Mouse (Mus musculus): ENCODE results near the gene Aldh3b3. TPM values are rescaled to one million over a fixed set of nuclear protein-coding genes. Genes with fewer than 3 reads are reported as not detected.
A peak's percentile ranks its signal among the peaks of the same experiment; 100 is the strongest.

The Aldh3b3 gene
- polyA plus RNA-seq, 1 experiment from 2014 or later: 0.39 TPM

- peak overlapping the region; percentile 87 for H3K4me3 ChIP-seq (replicated peaks; ENCODE audit: low read length)
- ATAC-seq (ENCODE audit: insufficient read depth, low FRiP score): no peak
- peak overlapping the region; percentile 82 for H3K4me2 ChIP-seq (ENCODE audit: low read depth, low read length)
- peaks cover 16% of the 10 kb centered on the region for H3K4me1 ChIP-seq (ENCODE audit: control insufficient read depth, insufficient read depth, low read length)
- H3K27ac ChIP-seq (ENCODE audit: low read length): peak overlapping the region; percentile 97
- H3K36me3 ChIP-seq (ENCODE audit: control insufficient read depth, insufficient read depth, low read length): no peaks in the 10 kb centered on the region
- 11% methylated on average over 17 of the region's 17 CpGs for WGBS
- H3K27me3 ChIP-seq (ENCODE audit: control insufficient read depth, insufficient read depth, low read length): no peaks in the 10 kb centered on the region
- H3K9ac ChIP-seq (ENCODE audit: low read length): peak overlapping the region; percentile 91
- no peaks in the 10 kb centered on the region for H3K9me3 ChIP-seq (replicated peaks; ENCODE audit: control insufficient read depth, low read length)
Measured at GRCm38 (mm10) chr19:4000949-4001525, 42.6 kb downstream of the Aldh3b3 start.

DNA sequence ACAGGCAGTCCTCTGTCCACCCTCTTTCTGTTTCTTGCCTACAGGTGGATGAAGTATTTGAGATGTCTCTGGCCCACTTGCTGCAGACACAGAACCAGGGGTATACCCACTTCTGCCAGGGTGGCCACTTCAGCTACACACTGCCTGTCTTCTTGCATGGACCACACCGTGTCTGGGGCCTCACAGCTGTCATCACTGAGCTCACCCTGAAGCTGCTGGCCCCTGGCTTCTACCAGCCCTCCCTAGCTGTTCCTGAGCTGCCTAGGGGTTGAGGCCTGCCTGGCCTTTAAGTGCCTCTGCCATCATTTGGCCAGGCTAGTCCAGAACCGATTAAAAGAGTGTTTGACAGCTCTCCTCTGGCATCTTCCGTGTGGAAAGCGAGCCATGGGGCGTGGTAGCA is 43.3 kb downstream of the Aldh3b3 start:
- whole genome bisulfite sequencing: 77% methylated on average over 5 of the region's 5 CpGs

DNA sequence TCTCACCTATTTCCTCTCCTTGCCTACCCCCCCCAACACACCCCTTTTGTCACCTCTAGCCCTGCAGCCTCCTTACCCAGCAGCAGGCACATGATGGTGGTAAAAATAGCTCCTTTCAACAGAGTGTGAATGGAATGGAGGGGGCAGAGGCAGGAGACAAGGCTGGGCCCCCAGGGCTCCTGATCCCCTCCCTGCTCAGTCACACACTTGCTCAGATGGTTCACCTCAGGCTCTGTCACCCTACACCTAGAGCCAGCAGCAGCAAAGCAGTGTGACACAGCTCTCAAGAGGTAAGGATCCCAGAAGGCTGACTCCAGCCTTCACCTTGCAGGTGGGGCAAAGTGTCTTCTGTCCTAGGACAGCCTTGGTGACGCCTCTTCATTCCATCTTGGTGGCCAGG is 44.7 kb downstream of the Aldh3b3 start, which contains the start of gene Doc2g:
TSS of gene Doc2g (plus strand) at position 202 of the 400 bp plus-strand sequence.
- H3K4me1 ChIP-seq (ENCODE audit: control insufficient read depth, insufficient read depth, low read length): peaks cover 16% of the 10 kb centered on the region
- H3K4me2 ChIP-seq (ENCODE audit: low read depth, low read length): no peak within 1 kb of the TSS
- 58% methylated on average over 1 of the region's 1 CpGs for WGBS
- no peak for ATAC-seq (ENCODE audit: insufficient read depth, low FRiP score)
- H3K27me3 ChIP-seq (ENCODE audit: control insufficient read depth, insufficient read depth, low read length): no peaks in the 10 kb centered on the region
- H3K36me3 ChIP-seq (ENCODE audit: control insufficient read depth, insufficient read depth, low read length): peaks cover 6% of the 10 kb centered on the region; the same call in 1 of the 2 replicates
- no peak within 1 kb of the TSS for H3K4me3 ChIP-seq (replicated peaks; ENCODE audit: low read length)
- H3K9me3 ChIP-seq (replicated peaks; ENCODE audit: control insufficient read depth, low read length): no peaks in the 10 kb centered on the region
- no peak within 1 kb of the TSS for H3K27ac ChIP-seq (ENCODE audit: low read length)
- no peak within 1 kb of the TSS for H3K9ac ChIP-seq (ENCODE audit: low read length)

More for the DNA sequence above, 43.3 kb downstream of the Aldh3b3 start:
- peak overlapping the region; percentile 43; the same call in 1 of the 2 replicates for H3K9ac ChIP-seq (ENCODE audit: low read length)
- H3K9me3 ChIP-seq (replicated peaks; ENCODE audit: control insufficient read depth, low read length): no peaks in the 10 kb centered on the region
- H3K4me1 ChIP-seq (ENCODE audit: control insufficient read depth, insufficient read depth, low read length): peaks cover 16% of the 10 kb centered on the region
- ATAC-seq (ENCODE audit: insufficient read depth, low FRiP score): no peak
- no peak overlapping the region for H3K4me3 ChIP-seq (replicated peaks; ENCODE audit: low read length)
- no peak overlapping the region for H3K27ac ChIP-seq (ENCODE audit: low read length)
- no peaks in the 10 kb centered on the region for H3K36me3 ChIP-seq (ENCODE audit: control insufficient read depth, insufficient read depth, low read length)
- H3K27me3 ChIP-seq (ENCODE audit: control insufficient read depth, insufficient read depth, low read length): no peaks in the 10 kb centered on the region
- H3K4me2 ChIP-seq (ENCODE audit: low read depth, low read length): no peak overlapping the region

GRCm38 (mm10) chr19:4003641-4004040 is 45.2 kb downstream of the Aldh3b3 start:
- Histone ChIP-seq H3K9ac (ENCODE audit: low read length) (no peak overlapping the region), H3K4me3 (replicated peaks; ENCODE audit: low read length) (no peak overlapping the region), H3K36me3 (ENCODE audit: control insufficient read depth, insufficient read depth, low read length) (peaks cover 6% of the 10 kb centered on the region; the same call in 1 of the 2 replicates), H3K4me2 (ENCODE audit: low read depth, low read length) (no peak overlapping the region), H3K27ac (ENCODE audit: low read length) (no peak overlapping the region), H3K9me3 (replicated peaks; ENCODE audit: control insufficient read depth, low read length) (no peaks in the 10 kb centered on the region), H3K27me3 (ENCODE audit: control insufficient read depth, insufficient read depth, low read length) (no peaks in the 10 kb centered on the region), H3K4me1 (ENCODE audit: control insufficient read depth, insufficient read depth, low read length) (peaks cover 16% of the 10 kb centered on the region)
- ATAC-seq (ENCODE audit: insufficient read depth, low FRiP score): no peak
- 68% methylated on average over 12 of the region's 12 CpGs for WGBS

GRCm38 (mm10) chr19:4004331-4004730 is 45.9 kb downstream of the Aldh3b3 start:
- Histone ChIP-seq H3K4me1 (ENCODE audit: control insufficient read depth, insufficient read depth, low read length) (peaks cover 16% of the 10 kb centered on the region), H3K4me3 (replicated peaks; ENCODE audit: low read length) (no peak overlapping the region), H3K4me2 (ENCODE audit: low read depth, low read length) (no peak overlapping the region), H3K27ac (ENCODE audit: low read length) (no peak overlapping the region), H3K36me3 (ENCODE audit: control insufficient read depth, insufficient read depth, low read length) (peaks cover 6% of the 10 kb centered on the region; the same call in 1 of the 2 replicates), H3K27me3 (ENCODE audit: control insufficient read depth, insufficient read depth, low read length) (no peaks in the 10 kb centered on the region), H3K9me3 (replicated peaks; ENCODE audit: control insufficient read depth, low read length) (no peaks in the 10 kb centered on the region), H3K9ac (ENCODE audit: low read length) (no peak overlapping the region)
- ATAC-seq (ENCODE audit: insufficient read depth, low FRiP score): no peak
- 85% methylated on average over 15 of the region's 15 CpGs for WGBS

- H3K9ac ChIP-seq (ENCODE audit: low read length): no peak overlapping the region
- ATAC-seq (ENCODE audit: insufficient read depth, low FRiP score): no peak
- H3K9me3 ChIP-seq (replicated peaks; ENCODE audit: control insufficient read depth, low read length): no peaks in the 10 kb centered on the region
- H3K4me2 ChIP-seq (ENCODE audit: low read depth, low read length): no peak overlapping the region
- WGBS: 91% methylated on average over 9 of the region's 9 CpGs
- peaks cover 12% of the 10 kb centered on the region; the same call in 1 of the 2 replicates for H3K36me3 ChIP-seq (ENCODE audit: control insufficient read depth, insufficient read depth, low read length)
- H3K4me3 ChIP-seq (replicated peaks; ENCODE audit: low read length): no peak overlapping the region
- H3K4me1 ChIP-seq (ENCODE audit: control insufficient read depth, insufficient read depth, low read length): peaks cover 12% of the 10 kb centered on the region
- H3K27ac ChIP-seq (ENCODE audit: low read length): no peak overlapping the region
- H3K27me3 ChIP-seq (ENCODE audit: control insufficient read depth, insufficient read depth, low read length): no peaks in the 10 kb centered on the region
Measured at GRCm38 (mm10) chr19:4005091-4005490, 46.6 kb downstream of the Aldh3b3 start.

GRCm38 (mm10) chr19:4005971-4006370 is 47.5 kb downstream of the Aldh3b3 start:
- Histone ChIP-seq H3K4me3 (replicated peaks; ENCODE audit: low read length) (no peak overlapping the region), H3K4me2 (ENCODE audit: low read depth, low read length) (no peak overlapping the region), H3K27me3 (ENCODE audit: control insufficient read depth, insufficient read depth, low read length) (no peaks in the 10 kb centered on the region), H3K9ac (ENCODE audit: low read length) (no peak overlapping the region), H3K36me3 (ENCODE audit: control insufficient read depth, insufficient read depth, low read length) (peaks cover 12% of the 10 kb centered on the region; the same call in 1 of the 2 replicates), H3K4me1 (ENCODE audit: control insufficient read depth, insufficient read depth, low read length) (peaks cover 11% of the 10 kb centered on the region), H3K27ac (ENCODE audit: low read length) (no peak overlapping the region), H3K9me3 (replicated peaks; ENCODE audit: control insufficient read depth, low read length) (no peaks in the 10 kb centered on the region)
- ATAC-seq (ENCODE audit: insufficient read depth, low FRiP score): no peak
- WGBS: 94% methylated on average over 8 of the region's 8 CpGs

- WGBS: 93% methylated on average over 5 of the region's 5 CpGs
- H3K4me2 ChIP-seq (ENCODE audit: low read depth, low read length): no peak overlapping the region
- H3K27me3 ChIP-seq (ENCODE audit: control insufficient read depth, insufficient read depth, low read length): no peaks in the 10 kb centered on the region
- peaks cover 12% of the 10 kb centered on the region; the same call in 1 of the 2 replicates for H3K36me3 ChIP-seq (ENCODE audit: control insufficient read depth, insufficient read depth, low read length)
- no peak overlapping the region for H3K9ac ChIP-seq (ENCODE audit: low read length)
- no peaks in the 10 kb centered on the region for H3K9me3 ChIP-seq (replicated peaks; ENCODE audit: control insufficient read depth, low read length)
- H3K27ac ChIP-seq (ENCODE audit: low read length): no peak overlapping the region
- no peak for ATAC-seq (ENCODE audit: insufficient read depth, low FRiP score)
- no peak overlapping the region for H3K4me3 ChIP-seq (replicated peaks; ENCODE audit: low read length)
- peaks cover 13% of the 10 kb centered on the region for H3K4me1 ChIP-seq (ENCODE audit: control insufficient read depth, insufficient read depth, low read length)
Measured at GRCm38 (mm10) chr19:4011086-4011485, 52.6 kb downstream of the Aldh3b3 start.

- Histone ChIP-seq H3K9me3 (replicated peaks; ENCODE audit: control insufficient read depth, low read length) (no peaks in the 10 kb centered on the region), H3K27me3 (ENCODE audit: control insufficient read depth, insufficient read depth, low read length) (no peaks in the 10 kb centered on the region), H3K4me3 (replicated peaks; ENCODE audit: low read length) (peak within 1 kb of the TSS; percentile 89), H3K36me3 (ENCODE audit: control insufficient read depth, insufficient read depth, low read length) (peaks cover 8% of the 10 kb centered on the region; the same call in 1 of the 2 replicates), H3K4me1 (ENCODE audit: control insufficient read depth, insufficient read depth, low read length) (peaks cover 13% of the 10 kb centered on the region), H3K4me2 (ENCODE audit: low read depth, low read length) (peak within 1 kb of the TSS; percentile 72), H3K27ac (ENCODE audit: low read length) (peak within 1 kb of the TSS; percentile 24; the same call in 1 of the 2 replicates), H3K9ac (ENCODE audit: low read length) (peak within 1 kb of the TSS; percentile 79)
- ATAC-seq (ENCODE audit: insufficient read depth, low FRiP score): peak; percentile 99
- WGBS: under 1% methylated on average over 45 of the region's 45 CpGs
Measured at GRCm38 (mm10) chr19:4012432-4013022, 54.1 kb downstream of the Aldh3b3 start, which contains the start of gene Ndufv1. Gene Ndufv1, minus strand, starts transcription at chr19:4012806.

All from stomach, embryonic 16.5 days (tissue).